Mouse (Mus musculus): ENCODE results near the gene Sapcd1. TPM values are rescaled to one million over a fixed set of nuclear protein-coding genes. Genes with fewer than 3 reads are reported as not detected.

Sapcd1 gene
- total and polyA plus RNA-seq, 3 experiments: 94.1 to 142 (median 105) TPM

DNA sequence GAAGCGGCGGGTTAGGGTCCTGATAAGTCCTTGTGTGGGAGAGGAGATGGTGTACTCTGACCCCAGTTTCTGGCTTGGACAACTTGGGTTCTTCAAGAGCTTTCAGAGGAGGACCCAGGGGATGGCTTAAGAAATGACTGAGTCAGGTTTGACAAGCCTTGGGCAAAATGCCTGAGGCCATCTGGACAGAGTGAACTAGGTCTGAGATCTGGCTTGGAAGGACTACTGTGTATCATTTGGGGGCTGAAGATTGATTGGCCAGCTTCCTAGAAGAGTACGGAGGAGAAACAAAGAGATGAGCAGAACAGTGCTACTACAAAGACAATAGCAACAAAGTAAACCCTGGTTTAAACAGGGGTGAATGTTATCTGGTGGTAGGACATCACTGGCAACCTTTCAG is 35.6 kb upstream of the Sapcd1 start:
- H3K4me3 ChIP-seq (replicated peaks in 1 of 3; ENCODE audit: low read depth in 2 of 3, low read length in 2 of 3, poor library complexity in 1 of 3): no peak overlapping the region
- no peak for TF ChIP-seq SMC3 (IDR thresholded peaks at IDR 0.05; ENCODE audit: low read depth, low read length)
- TF ChIP-seq EP300 (IDR thresholded peaks at IDR 0.05; ENCODE audit: low read length): no peak
- TF ChIP-seq NRF1 (IDR thresholded peaks at IDR 0.05; ENCODE audit: low read depth, low read length): no peak
- no peak for TF ChIP-seq CTCF (conservative IDR thresholded peaks at IDR 0.05 in 1 of 2, IDR thresholded peaks at IDR 0.05 in 1 of 2; ENCODE audit: low read depth in 2 of 2, low read length in 2 of 2)
- no peak for TF ChIP-seq USF2 (conservative IDR thresholded peaks at IDR 0.05; ENCODE audit: low read depth, low read length)
- TF ChIP-seq USF1 (IDR thresholded peaks at IDR 0.05; ENCODE audit: low read depth, low read length): no peak
- TF ChIP-seq MAFK (IDR thresholded peaks at IDR 0.05; ENCODE audit: insufficient replicate concordance, low read length): no peak
- no peak for TF ChIP-seq E2F4 (IDR thresholded peaks at IDR 0.05; ENCODE audit: insufficient replicate concordance, low read depth, low read length)
- TF ChIP-seq PAX5 (IDR thresholded peaks at IDR 0.05; ENCODE audit: low read length): no peak
- TF ChIP-seq ELF1 (IDR thresholded peaks at IDR 0.05; ENCODE audit: low read depth, low read length): no peak
- TF ChIP-seq MAZ (IDR thresholded peaks at IDR 0.05; ENCODE audit: low read depth, low read length): no peak
- TF ChIP-seq ETS1 (conservative IDR thresholded peaks at IDR 0.05; ENCODE audit: low read depth, low read length): no peak
- TF ChIP-seq CHD1 (IDR thresholded peaks at IDR 0.05; ENCODE audit: low read depth, low read length): no peak
- TF ChIP-seq NELFE (IDR thresholded peaks at IDR 0.05; ENCODE audit: low read depth, low read length): no peak
- TF ChIP-seq HCFC1 (IDR thresholded peaks at IDR 0.05; ENCODE audit: low read depth, low read length): no peak
- dilution Hi-C loops (cut with MboI; ENCODE audit: extremely low pct_ligation_motif_present, extremely low pct_unique_long_range_greater_than_20kb, low sequenced_read_pairs): no loop called here
- no peak overlapping the region for H3K4me2 ChIP-seq (ENCODE audit: insufficient read depth, low read depth, poor library complexity, severe bottlenecking)
- H3K36me3 ChIP-seq (replicated peaks in 1 of 2; ENCODE audit: control insufficient read depth in 1 of 2, insufficient read depth in 1 of 2, low read length in 1 of 2): peaks cover 25 to 58% of the 10 kb centered on the region in 2 experiments
- H3K79me2 ChIP-seq (replicated peaks; ENCODE audit: control insufficient read depth, extremely low read depth, insufficient read depth, poor library complexity, severe bottlenecking): no peaks in the 10 kb centered on the region
- peaks cover under 1 to 2% of the 10 kb centered on the region in 2 experiments; a peak in 2 of 4 replicates for H3K4me1 ChIP-seq (ENCODE audit: control insufficient read depth in 1 of 2, insufficient read depth in 2 of 2)
- no peak for DNase-seq (ENCODE audit: extremely low read depth)
- in situ Hi-C loops (cut with MboI; ENCODE audit: low pct_ligation_motif_present, low pct_unique_long_range_greater_than_20kb, low sequenced_read_pairs): no loop called here
- H3K27ac ChIP-seq (ENCODE audit: insufficient read depth, low read depth): no peak overlapping the region
- no peaks in the 10 kb centered on the region for H3K27me3 ChIP-seq (replicated peaks)
- H3K9ac ChIP-seq (ENCODE audit: insufficient read depth, low read depth): no peak overlapping the region
- H3K9me3 ChIP-seq (replicated peaks; ENCODE audit: low read length): no peaks in the 10 kb centered on the region

DNA sequence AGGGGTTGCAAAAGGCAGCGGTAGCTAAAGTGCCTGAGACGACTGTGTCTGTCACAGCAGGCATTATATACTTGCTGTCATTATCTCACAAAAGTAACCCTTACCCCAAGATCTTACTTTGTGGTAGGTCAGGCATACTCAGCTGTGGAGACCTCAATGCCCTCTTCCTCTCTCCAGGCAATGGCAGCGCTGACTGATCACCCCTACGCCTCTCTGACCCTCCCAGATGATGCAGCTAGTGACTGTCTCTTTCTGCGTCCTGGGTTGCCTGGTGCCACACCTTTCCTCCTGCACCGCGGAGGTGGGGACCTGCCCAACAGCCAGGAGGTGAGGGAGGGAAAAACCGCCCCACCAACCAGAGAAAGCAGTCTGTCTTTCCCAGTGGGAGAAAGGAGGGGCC is 33.5 kb upstream of the Sapcd1 start:
- in situ Hi-C loops (cut with MboI; ENCODE audit: low pct_ligation_motif_present, low pct_unique_long_range_greater_than_20kb, low sequenced_read_pairs): no loop called here
- dilution Hi-C loops (cut with MboI; ENCODE audit: extremely low pct_ligation_motif_present, extremely low pct_unique_long_range_greater_than_20kb, low sequenced_read_pairs): no loop called here

More for the DNA sequence above, 33.5 kb upstream of the Sapcd1 start:
- H3K9me3 ChIP-seq (replicated peaks; ENCODE audit: low read length): no peaks in the 10 kb centered on the region
- no peaks in the 10 kb centered on the region for H3K27me3 ChIP-seq (replicated peaks)
- H3K9ac ChIP-seq (ENCODE audit: insufficient read depth, low read depth): no peak overlapping the region
- TF ChIP-seq IRF4 (IDR thresholded peaks at IDR 0.05; ENCODE audit: low read depth, low read length) (no peak), TBP (conservative IDR thresholded peaks at IDR 0.05; ENCODE audit: low read depth, low read length) (no peak), RAD21 (IDR thresholded peaks at IDR 0.05; ENCODE audit: low read depth, low read length) (no peak), CHD2 (IDR thresholded peaks at IDR 0.05; ENCODE audit: low read length) (no peak), MAFK (IDR thresholded peaks at IDR 0.05; ENCODE audit: insufficient replicate concordance, low read length) (no peak), MXI1 (IDR thresholded peaks at IDR 0.05; ENCODE audit: low read depth, low read length) (no peak), ETS1 (conservative IDR thresholded peaks at IDR 0.05; ENCODE audit: low read depth, low read length) (no peak), HCFC1 (IDR thresholded peaks at IDR 0.05; ENCODE audit: low read depth, low read length) (no peak), MAZ (IDR thresholded peaks at IDR 0.05; ENCODE audit: low read depth, low read length) (no peak), ZMIZ1 (IDR thresholded peaks at IDR 0.05; ENCODE audit: low read depth, low read length) (no peak), SMC3 (IDR thresholded peaks at IDR 0.05; ENCODE audit: low read depth, low read length) (no peak), NELFE (IDR thresholded peaks at IDR 0.05; ENCODE audit: low read depth, low read length) (no peak), UBTF (IDR thresholded peaks at IDR 0.05; ENCODE audit: low read depth, low read length) (no peak), GABPA (IDR thresholded peaks at IDR 0.05; ENCODE audit: insufficient replicate concordance, low read depth, low read length) (no peak), KAT2A (IDR thresholded peaks at IDR 0.05; ENCODE audit: insufficient replicate concordance, low read length) (no peak), MAX (IDR thresholded peaks at IDR 0.05; ENCODE audit: low read length) (no peak)
- H3K27ac ChIP-seq (ENCODE audit: insufficient read depth, low read depth): no peak overlapping the region
- no peak for DNase-seq (ENCODE audit: extremely low read depth)
- H3K4me3 ChIP-seq (replicated peaks in 1 of 3; ENCODE audit: low read depth in 2 of 3, low read length in 2 of 3, poor library complexity in 1 of 3): no peak overlapping the region
- H3K36me3 ChIP-seq (replicated peaks in 1 of 2; ENCODE audit: control insufficient read depth in 1 of 2, insufficient read depth in 1 of 2, low read length in 1 of 2): peaks cover 42 to 78% of the 10 kb centered on the region in 2 experiments
- H3K4me1 ChIP-seq (ENCODE audit: control insufficient read depth in 1 of 2, insufficient read depth in 2 of 2): peaks cover 0 to 2% of the 10 kb centered on the region in 2 experiments; a peak in 2 of 4 replicates
- H3K79me2 ChIP-seq (replicated peaks; ENCODE audit: control insufficient read depth, extremely low read depth, insufficient read depth, poor library complexity, severe bottlenecking): no peaks in the 10 kb centered on the region
- no peak overlapping the region for H3K4me2 ChIP-seq (ENCODE audit: insufficient read depth, low read depth, poor library complexity, severe bottlenecking)
